Mouse (Mus musculus): ENCODE measurements around the gene Sirt7. TPM values are rescaled to one million over a fixed set of nuclear protein-coding genes. Genes with fewer than 3 reads are reported as not detected.

The Sirt7 gene
- total RNA-seq (2015) (51.4 and 53.6 TPM in 2 replicates), total RNA-seq (2017) (119 and 121 TPM in 2 replicates)

- no peak for ATAC-seq (ENCODE audit: poor library complexity, severe bottlenecking)
Observed at GRCm38 (mm10) chr11:120625152-120625775, at the start of gene Sirt7. TSS of gene Sirt7 (minus strand) at chr11:120625240.

- no peak; the same call in 1 of the 2 replicates for ATAC-seq (ENCODE audit: poor library complexity, severe bottlenecking)
Observed at GRCm38 (mm10) chr11:120673594-120674122, 48.6 kb upstream of the Sirt7 start.

- ATAC-seq (ENCODE audit: poor library complexity, severe bottlenecking) = peak; percentile 93
Observed at GRCm38 (mm10) chr11:120672687-120673593, 47.9 kb upstream of the Sirt7 start, which contains the start of gene Aspscr1. TSS of gene Aspscr1 (plus strand) at chr11:120672973.

- ATAC-seq (ENCODE audit: poor library complexity, severe bottlenecking) = no peak
Observed at GRCm38 (mm10) chr11:120666617-120667016, 41.6 kb upstream of the Sirt7 start.

- no peak for ATAC-seq (ENCODE audit: poor library complexity, severe bottlenecking)
Observed at GRCm38 (mm10) chr11:120665406-120665805, 40.4 kb upstream of the Sirt7 start.

GRCm38 (mm10) chr11:120663714-120664113 lies 38.7 kb upstream of the Sirt7 start:
- no peak for ATAC-seq (ENCODE audit: poor library complexity, severe bottlenecking)

GRCm38 (mm10) chr11:120662759-120663158 lies 37.7 kb upstream of the Sirt7 start:
- ATAC-seq (ENCODE audit: poor library complexity, severe bottlenecking) = no peak

- no peak for ATAC-seq (ENCODE audit: poor library complexity, severe bottlenecking)
Observed at GRCm38 (mm10) chr11:120661076-120661460, 36.0 kb upstream of the Sirt7 start, which contains the start of gene Notum. TSS of gene Notum (minus strand) at chr11:120661175.

- peak; percentile 20; the same call in 1 of the 2 replicates for ATAC-seq (ENCODE audit: poor library complexity, severe bottlenecking)
Observed at GRCm38 (mm10) chr11:120660301-120661075, 35.4 kb upstream of the Sirt7 start.

- 0 out of 2 replicates have a peak, but pooled peaks have one; percentile 22 for ATAC-seq (ENCODE audit: poor library complexity, severe bottlenecking)
Observed at GRCm38 (mm10) chr11:120659509-120660300, 34.7 kb upstream of the Sirt7 start.

GRCm38 (mm10) chr11:120658876-120659410 lies 33.9 kb upstream of the Sirt7 start:
- peak; percentile 80 for ATAC-seq (ENCODE audit: poor library complexity, severe bottlenecking)

GRCm38 (mm10) chr11:120657301-120657700 lies 32.3 kb upstream of the Sirt7 start:
- no peak for ATAC-seq (ENCODE audit: poor library complexity, severe bottlenecking)

GRCm38 (mm10) chr11:120654741-120655140 lies 29.7 kb upstream of the Sirt7 start:
- no peak for ATAC-seq (ENCODE audit: poor library complexity, severe bottlenecking)

GRCm38 (mm10) chr11:120651872-120652271 lies 26.8 kb upstream of the Sirt7 start:
- ATAC-seq (ENCODE audit: poor library complexity, severe bottlenecking) = no peak

GRCm38 (mm10) chr11:120648001-120648476 lies 23.0 kb upstream of the Sirt7 start, which contains the start of gene Myadml2:
TSS of gene Myadml2 (minus strand) at chr11:120648158.
- no peak for ATAC-seq (ENCODE audit: poor library complexity, severe bottlenecking)

- ATAC-seq (ENCODE audit: poor library complexity, severe bottlenecking) = no peak
Observed at GRCm38 (mm10) chr11:120647047-120647830, 22.2 kb upstream of the Sirt7 start.

- peak; percentile 96 for ATAC-seq (ENCODE audit: poor library complexity, severe bottlenecking)
Observed at GRCm38 (mm10) chr11:120643601-120643987, 18.6 kb upstream of the Sirt7 start, which contains the start of gene Pycr1. TSS of gene Pycr1 (minus strand) at chr11:120643769.

- peak; percentile 30 for ATAC-seq (ENCODE audit: poor library complexity, severe bottlenecking)
Observed at GRCm38 (mm10) chr11:120642939-120643600, 18.0 kb upstream of the Sirt7 start.
